ENCODE assay signal across 9 mouse cellular contexts in genomic region chr17:37000863-37001262, GRCm38 (mm10). TPM values are rescaled to one million over a fixed set of nuclear protein-coding genes. Genes with fewer than 3 reads are reported as not detected.
A peak's percentile ranks its signal among the peaks of the same experiment; 100 is the strongest.
DNase-seq lines count a peak whose midpoint lies in the region; ATAC-seq and TF ChIP-seq lines count a peak whose summit lies in the region.
"Had no signal": no experiment of that assay in that cellular context is flagged by ENCODE, and none has a peak within 500 bp of the region (broad histone marks: within the 10 kb centered on the region; RNA-seq: fewer than 3 reads in every experiment).

Gene Zfp57 (plus strand): TSS chr17:37001163.

- no peak for ATAC-seq in lung, embryonic 14.5 days (ENCODE audit: insufficient read depth)
- ATAC-seq in intestine, embryonic 15.5 days, result no peak
- ATAC-seq in neural tube, embryonic 14.5 days (ENCODE audit: low read depth), result no peak

- peak within 1 kb of the TSS; percentile 32; the same call in 1 of the 2 replicates for H3K27ac ChIP-seq in lung, embryonic 14.5 days (ENCODE audit: low read depth)
- H3K27ac ChIP-seq in intestine, embryonic 15.5 days, result no peak within 1 kb of the TSS
- H3K27ac ChIP-seq in neural tube, embryonic 14.5 days (ENCODE audit: low read depth, low read length), result no peak within 1 kb of the TSS

- no peak for DNase-seq in frontal cortex, adult 2 months (ENCODE audit: extremely low spot score in 1 of 2, low spot score in 1 of 2)
- DNase-seq in frontal cortex, postnatal 14 days (ENCODE audit: low spot score in 2 of 2), result no peak
- no peak for DNase-seq in lung, embryonic 14.5 days
- no peak for DNase-seq in lung, adult 18-20 months
- DNase-seq in urinary bladder, postnatal 10 days (ENCODE audit: low spot score), result no peak
- DNase-seq in thymus, postnatal 4 days, result no peak
- DNase-seq: heart, adult 2 months had no signal

- H3K9ac ChIP-seq in lung, embryonic 14.5 days, result no peak within 1 kb of the TSS
- H3K9ac ChIP-seq in intestine, embryonic 15.5 days, result no peak within 1 kb of the TSS
- no peak within 1 kb of the TSS for H3K9ac ChIP-seq in neural tube, embryonic 14.5 days (replicated peaks; ENCODE audit: low read depth, low read length)

- H3K4me2 ChIP-seq in lung, embryonic 14.5 days, result peak within 1 kb of the TSS; percentile 78
- H3K4me2 ChIP-seq in intestine, embryonic 15.5 days (replicated peaks), result peak within 1 kb of the TSS; percentile 88
- peak within 1 kb of the TSS; percentile 61; the same call in 1 of the 2 replicates for H3K4me2 ChIP-seq in neural tube, embryonic 14.5 days (ENCODE audit: low read depth, low read length)

- 85% methylated on average over 7 of the region's 7 CpGs for WGBS in lung, embryonic 14.5 days
- 91% methylated on average over 7 of the region's 7 CpGs for WGBS in intestine, embryonic 15.5 days
- 93% methylated on average over 7 of the region's 7 CpGs for WGBS in neural tube, embryonic 14.5 days

- no peaks in the 10 kb centered on the region for H3K27me3 ChIP-seq in lung, embryonic 14.5 days (ENCODE audit: insufficient read depth, low read length)
- H3K27me3 ChIP-seq in intestine, embryonic 15.5 days (replicated peaks), result no peaks in the 10 kb centered on the region
- no peaks in the 10 kb centered on the region for H3K27me3 ChIP-seq in neural tube, embryonic 14.5 days (ENCODE audit: control insufficient read depth, insufficient read depth, low read length)

- TF ChIP-seq CTCF in lung, embryonic 14.5 days (IDR thresholded peaks at IDR 0.05; ENCODE audit: low read depth), result no peak

- no peaks in the 10 kb centered on the region for H3K4me1 ChIP-seq in lung, embryonic 14.5 days (ENCODE audit: insufficient read depth)
- H3K4me1 ChIP-seq in intestine, embryonic 15.5 days (replicated peaks), result no peaks in the 10 kb centered on the region
- H3K4me1 ChIP-seq in neural tube, embryonic 14.5 days (ENCODE audit: control insufficient read depth, insufficient read depth, low read length), result 0 out of 2 replicates have a peak, but pooled peaks cover 4% of the 10 kb centered on the region

- peaks cover 10% of the 10 kb centered on the region; the same call in 1 of the 2 replicates for H3K36me3 ChIP-seq in lung, embryonic 14.5 days (ENCODE audit: insufficient read depth)
- H3K36me3 ChIP-seq in intestine, embryonic 15.5 days, result no peaks in the 10 kb centered on the region
- H3K36me3 ChIP-seq in neural tube, embryonic 14.5 days (ENCODE audit: control insufficient read depth, insufficient read depth, low read length), result peaks cover 6% of the 10 kb centered on the region

- H3K4me3 ChIP-seq in lung, embryonic 14.5 days (ENCODE audit: low read depth, low read length), result peak within 1 kb of the TSS; percentile 70; the same call in 1 of the 2 replicates
- no peak within 1 kb of the TSS for H3K4me3 ChIP-seq in intestine, embryonic 15.5 days (replicated peaks)
- H3K4me3 ChIP-seq in neural tube, embryonic 14.5 days (ENCODE audit: low read depth, low read length), result peak within 1 kb of the TSS; percentile 86

- no peaks in the 10 kb centered on the region for H3K9me3 ChIP-seq in lung, embryonic 14.5 days (ENCODE audit: low read depth, low read length)
- H3K9me3 ChIP-seq in intestine, embryonic 15.5 days, result no peaks in the 10 kb centered on the region
- H3K9me3 ChIP-seq in neural tube, embryonic 14.5 days (ENCODE audit: control insufficient read depth, low read length), result no peaks in the 10 kb centered on the region

RNA-seq across cellular contexts. Expression of gene Zfp57, which starts in this region (rescaled TPM):
- 30.3 and 40.6 TPM in 2 replicates for polyA plus RNA-seq in frontal cortex, adult 2 months (2012; rRNA removed)
- polyA plus RNA-seq in lung, embryonic 14.5 days (2014; fragmentation: Nextera tagmentation; extraction: Ambion mirVana), result 77.5 and 80.7 TPM in 2 replicates
- 49.9 and 57.6 TPM in 2 replicates for polyA plus RNA-seq in intestine, embryonic 15.5 days (2015; fragmentation: Nextera tagmentation; extraction: Ambion mirVana)
- polyA plus RNA-seq in neural tube, embryonic 14.5 days (2014; fragmentation: Nextera tagmentation; extraction: Ambion mirVana), result 289 and 326 TPM in 2 replicates
